Mouse (Mus musculus): ENCODE results near the gene Psmd9.

Psmd9 gene

GRCm38 (mm10) chr5:123169284-123169683, at the start of gene Psmd9:
Gene Psmd9 (plus strand): TSS chr5:123169413.
- no peak for DNase-seq (ENCODE audit: low read depth, low spot score)

DNA sequence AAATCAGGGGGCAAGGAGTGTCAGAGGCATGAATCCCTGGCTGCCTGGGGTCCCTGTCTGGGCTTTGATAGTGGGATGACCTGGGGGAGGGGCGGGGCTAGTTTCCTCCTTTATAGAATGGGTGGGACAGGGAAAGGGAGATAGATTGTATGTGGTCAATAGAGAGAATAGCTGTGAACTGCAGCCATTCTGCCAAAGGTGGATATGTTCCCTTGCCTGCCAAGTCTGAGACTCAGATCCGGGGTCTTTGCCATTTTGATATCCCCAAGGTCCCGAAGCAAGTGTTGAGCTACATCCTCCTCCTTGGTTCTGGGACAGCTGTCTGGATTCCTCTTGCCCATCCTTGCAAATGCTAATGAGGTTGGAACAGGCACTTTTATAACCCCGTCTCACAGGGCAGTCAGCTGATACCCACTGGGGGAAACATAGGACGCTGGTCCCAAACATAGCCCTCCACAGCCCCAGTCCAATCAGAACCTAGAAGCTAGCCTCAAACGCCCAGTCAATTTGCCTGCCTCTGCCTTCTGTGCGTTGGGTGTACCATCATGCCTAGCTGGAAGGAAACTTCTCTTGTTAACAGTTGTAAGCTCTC, 48.5 kb upstream of the Psmd9 start:
- no peak for DNase-seq (ENCODE audit: low read depth, low spot score)

DNA sequence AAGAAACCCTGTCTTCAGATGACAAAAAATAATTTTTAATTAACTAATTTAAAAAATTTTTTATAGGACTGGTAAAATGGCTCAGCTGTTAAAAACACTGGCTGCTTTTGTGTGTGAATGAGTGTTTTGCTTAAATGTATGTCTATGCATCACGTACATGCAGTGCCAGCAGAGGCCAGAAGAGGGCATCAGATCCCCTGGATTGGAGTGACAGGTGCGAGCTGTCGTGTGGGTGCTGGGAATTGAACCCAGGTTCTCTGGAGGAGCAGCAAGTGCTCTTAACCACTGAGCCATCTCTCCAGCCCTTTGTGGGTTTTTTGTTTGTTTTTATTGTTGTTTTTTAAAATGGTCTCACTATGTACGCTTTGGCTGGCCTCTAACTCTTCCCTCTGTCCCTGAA, 47.0 kb upstream of the Psmd9 start:
- no peak for DNase-seq (ENCODE audit: low read depth, low spot score)

DNA sequence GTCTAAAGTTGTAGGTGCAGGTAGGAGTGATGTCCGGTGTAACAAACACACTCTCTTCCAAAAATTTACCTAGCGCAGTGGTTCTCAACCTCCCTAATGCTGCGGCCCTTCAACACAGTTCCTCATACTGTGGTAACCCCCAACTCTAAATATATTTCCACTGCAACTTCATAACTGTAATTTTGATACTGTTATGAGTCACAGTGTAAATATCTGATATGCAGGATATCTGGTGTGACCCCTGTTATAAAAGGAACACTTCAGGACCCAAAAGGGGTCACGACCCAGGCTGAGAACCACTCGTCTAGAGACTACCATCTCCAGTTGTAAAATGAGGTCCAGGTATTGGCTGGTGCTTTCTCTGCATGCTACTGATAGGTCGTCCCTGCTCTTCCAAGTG, 44.1 kb upstream of the Psmd9 start:
- DNase-seq (ENCODE audit: low read depth, low spot score): no peak

DNA sequence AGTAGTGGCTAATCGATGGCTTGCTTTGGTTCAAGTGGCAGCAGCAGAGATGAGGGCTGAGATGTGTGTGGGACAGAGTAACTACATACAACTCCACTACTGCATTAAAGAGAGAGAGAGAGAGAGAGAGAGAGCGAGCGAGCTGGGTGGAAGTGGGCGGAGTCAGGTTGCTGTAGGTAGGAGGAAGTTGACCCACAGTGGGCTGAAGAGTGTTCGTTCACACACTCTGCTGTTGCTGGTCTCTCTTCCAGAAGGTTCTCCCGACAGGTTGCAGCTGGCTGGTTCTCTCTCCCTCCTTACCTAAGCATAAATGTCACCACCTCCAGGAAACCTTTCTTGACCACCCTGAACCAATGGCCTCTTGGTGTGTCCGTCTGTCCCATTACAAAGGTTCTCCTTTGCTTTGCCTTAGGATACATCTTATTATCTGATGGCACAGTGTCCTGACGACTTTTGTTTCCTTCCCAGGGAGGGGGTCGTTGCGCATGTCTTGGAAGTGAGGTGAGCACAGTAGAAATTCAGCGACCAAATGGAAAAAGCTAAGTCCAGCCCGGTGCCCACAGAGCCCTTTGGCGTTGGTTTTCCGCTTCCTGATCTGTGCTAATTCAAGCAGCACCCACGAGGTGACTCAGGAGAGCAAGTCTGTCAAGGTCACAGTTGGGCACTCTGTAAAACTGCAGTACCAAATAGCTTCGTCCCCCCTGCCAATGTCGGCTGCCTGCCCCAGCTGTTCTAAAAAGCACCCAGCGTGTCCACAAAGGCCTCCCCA, 43.4 kb upstream of the Psmd9 start:
- DNase-seq (ENCODE audit: low read depth, low spot score): no peak

DNA sequence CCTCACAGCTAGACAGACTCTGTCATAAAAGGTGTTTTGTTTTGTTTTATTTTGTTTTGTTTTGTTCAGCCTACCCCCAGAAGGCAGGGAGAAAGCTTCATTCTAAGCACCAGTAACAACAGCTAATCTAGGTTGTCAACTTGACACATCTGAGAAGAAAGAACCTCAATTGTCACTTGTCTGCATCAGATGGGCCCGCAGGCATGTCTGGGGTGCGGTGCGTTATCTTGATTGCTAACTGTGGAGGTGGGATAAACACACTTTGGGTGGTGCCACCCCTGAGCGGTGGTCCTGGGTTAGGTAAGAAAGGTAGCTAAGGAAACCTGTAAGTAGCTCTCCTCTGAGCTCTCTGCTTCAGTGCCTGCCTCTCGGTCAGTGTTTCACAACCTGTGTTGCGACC, 42.2 kb upstream of the Psmd9 start:
- no peak for DNase-seq (ENCODE audit: low read depth, low spot score)

DNA sequence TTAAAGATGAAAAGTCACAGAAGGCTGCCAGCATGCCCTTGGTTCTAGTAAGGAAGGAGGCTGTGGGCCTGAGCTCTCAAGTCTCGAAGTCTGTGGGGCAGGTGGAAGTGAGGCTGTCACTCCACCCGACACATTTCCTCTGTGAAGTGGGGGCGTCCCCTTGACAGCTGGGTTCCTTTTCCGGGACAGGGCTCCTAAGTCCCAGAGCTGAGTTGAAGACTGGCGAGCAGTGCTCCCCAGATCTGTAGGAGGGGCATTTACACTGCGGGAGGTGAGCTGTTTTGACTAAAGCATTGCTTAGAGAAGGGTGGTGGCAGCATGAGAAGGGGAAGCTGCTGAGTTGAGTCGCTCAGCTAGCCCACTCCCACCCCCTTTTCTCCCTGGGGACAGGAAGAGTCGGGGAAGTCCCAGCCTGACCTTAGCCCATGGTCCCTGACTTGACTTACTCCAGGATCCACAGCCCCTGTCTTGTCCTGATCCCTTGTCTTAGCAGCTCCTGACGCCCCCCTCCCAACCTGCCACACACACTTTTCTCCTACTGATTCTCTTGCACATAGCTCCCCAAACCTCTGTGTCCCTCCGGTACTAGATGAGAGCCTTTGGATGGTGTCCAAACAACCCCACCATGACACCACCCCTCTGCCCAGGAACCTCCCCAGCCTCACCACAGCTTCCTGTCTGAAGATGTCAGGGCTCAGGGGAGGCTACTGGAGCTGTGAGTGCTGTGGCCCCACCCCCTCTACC, 40.6 kb upstream of the Psmd9 start:
- no peak for DNase-seq (ENCODE audit: low read depth, low spot score)

- no peak for DNase-seq (ENCODE audit: low read depth, low spot score)
Observed at GRCm38 (mm10) chr5:123129170-123129757, 39.9 kb upstream of the Psmd9 start.

- DNase-seq (ENCODE audit: low read depth, low spot score): no peak
Observed at GRCm38 (mm10) chr5:123130030-123130813, 39.0 kb upstream of the Psmd9 start.

- DNase-seq (ENCODE audit: low read depth, low spot score): no peak
Observed at GRCm38 (mm10) chr5:123130814-123131148, 38.4 kb upstream of the Psmd9 start.

GRCm38 (mm10) chr5:123132308-123133071, 36.7 kb upstream of the Psmd9 start, which contains the start of gene Rhof:
Gene Rhof (minus strand): TSS chr5:123132692.
- DNase-seq (ENCODE audit: low read depth, low spot score): no peak

DNA sequence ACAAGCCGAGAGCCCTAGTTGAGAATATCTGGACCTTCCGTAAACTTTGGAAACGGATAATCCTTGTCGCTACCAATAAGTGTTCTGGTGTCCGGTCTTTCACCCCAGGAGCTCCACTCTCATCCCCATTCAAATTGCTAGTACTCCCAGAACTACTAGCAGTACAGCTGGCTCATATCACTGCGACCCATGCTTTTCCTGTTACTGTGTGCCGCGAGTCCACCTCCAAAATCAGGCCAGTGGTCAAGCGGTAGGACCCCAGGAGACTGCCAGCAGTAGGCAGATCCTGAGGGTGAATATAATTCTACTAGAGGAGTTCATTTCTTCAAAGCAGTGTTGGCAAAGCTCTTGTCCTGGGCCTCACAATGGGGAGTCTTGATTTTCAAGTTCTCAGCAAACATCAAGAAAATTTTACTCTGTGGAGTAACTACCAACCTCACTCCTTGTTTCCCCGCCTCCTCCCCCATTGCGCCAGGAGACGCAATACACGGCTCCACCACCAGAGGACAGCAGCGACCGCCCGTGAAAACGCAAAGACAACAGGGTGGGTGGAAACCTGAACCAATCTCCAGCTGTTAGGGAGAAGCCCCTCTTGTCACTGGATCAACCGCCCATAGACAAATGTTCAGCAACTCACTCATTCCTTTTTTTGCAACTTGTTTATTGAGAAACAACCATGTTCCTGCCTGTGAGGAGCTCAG, 36.0 kb upstream of the Psmd9 start:
- no peak for DNase-seq (ENCODE audit: low read depth, low spot score)

DNA sequence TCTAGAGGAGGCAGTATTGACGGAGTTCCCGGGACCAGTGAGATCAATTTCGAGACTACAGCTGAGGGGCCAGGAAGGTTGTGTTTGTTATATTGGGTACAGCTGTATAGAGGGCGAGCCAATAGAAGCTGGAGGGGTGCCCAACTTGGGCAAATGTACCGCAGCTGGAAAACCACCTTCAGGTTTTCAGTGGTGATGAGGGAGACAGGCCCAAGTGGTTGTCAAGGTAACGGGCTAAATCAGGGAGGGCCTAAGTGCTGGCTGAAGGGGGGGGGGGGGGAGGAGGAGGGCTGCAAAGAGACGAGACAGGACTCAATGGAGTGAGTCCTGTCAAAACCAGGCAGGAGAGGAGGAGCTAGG, 35.4 kb upstream of the Psmd9 start:
- no peak for DNase-seq (ENCODE audit: low read depth, low spot score)

DNA sequence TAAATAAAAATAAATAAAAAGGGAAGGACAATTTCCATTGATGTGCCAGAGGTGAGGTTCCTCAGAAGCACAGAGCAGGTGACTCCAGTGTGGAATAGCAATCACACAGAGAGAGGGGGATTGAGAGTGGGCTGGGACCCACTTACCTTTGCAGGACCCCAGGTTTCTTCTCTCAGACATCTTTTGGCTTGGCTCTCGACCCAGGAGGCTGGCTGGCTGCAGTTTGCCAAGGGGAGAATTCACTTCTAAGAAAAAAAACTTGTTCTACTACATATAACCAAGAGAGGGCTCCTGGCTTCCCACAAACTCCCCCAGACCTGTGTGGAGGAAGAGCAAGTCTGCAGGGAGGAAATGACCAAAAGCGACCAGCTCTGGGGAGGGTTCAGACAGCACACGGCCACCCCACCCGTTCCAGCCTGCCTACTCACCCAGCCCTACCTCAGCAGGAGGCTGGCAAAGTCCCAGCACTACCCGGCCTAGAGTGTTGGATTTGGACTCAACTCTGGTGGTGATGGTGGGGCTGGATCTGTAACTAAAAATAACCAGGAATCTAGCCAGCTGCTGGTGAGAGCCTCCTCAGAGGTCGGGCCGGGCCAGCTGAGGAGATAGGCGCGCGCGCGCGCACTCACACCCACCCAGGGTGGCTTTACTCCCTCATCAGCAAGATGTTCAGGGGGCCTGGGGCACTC, 34.9 kb upstream of the Psmd9 start:
- DNase-seq (ENCODE audit: low read depth, low spot score): no peak

DNA sequence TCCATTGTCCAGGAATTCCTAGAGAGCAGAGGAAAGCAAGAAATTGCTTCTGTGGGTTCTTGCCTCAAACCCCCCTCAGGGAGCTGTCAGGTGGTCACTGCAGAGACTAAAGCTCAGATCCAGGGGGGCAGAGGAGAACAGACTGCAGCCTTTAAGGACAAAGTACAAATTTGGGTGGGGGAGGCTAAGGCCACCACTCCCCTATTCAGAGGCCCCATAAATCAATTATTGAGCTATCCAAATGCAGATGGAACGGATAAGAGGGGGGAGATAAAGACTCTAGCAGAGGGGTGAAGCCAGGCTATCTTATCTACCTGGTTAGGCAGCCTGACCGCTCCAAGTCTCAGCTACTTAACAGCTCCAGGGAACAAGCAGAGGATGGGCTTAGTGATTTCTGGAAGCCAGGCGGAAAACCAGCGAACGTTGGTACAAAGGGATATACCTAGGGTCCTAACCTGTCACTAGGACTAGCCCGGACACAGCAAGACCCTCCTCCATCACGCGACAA, 34.3 kb upstream of the Psmd9 start:
- DNase-seq (ENCODE audit: low read depth, low spot score): no peak

DNA sequence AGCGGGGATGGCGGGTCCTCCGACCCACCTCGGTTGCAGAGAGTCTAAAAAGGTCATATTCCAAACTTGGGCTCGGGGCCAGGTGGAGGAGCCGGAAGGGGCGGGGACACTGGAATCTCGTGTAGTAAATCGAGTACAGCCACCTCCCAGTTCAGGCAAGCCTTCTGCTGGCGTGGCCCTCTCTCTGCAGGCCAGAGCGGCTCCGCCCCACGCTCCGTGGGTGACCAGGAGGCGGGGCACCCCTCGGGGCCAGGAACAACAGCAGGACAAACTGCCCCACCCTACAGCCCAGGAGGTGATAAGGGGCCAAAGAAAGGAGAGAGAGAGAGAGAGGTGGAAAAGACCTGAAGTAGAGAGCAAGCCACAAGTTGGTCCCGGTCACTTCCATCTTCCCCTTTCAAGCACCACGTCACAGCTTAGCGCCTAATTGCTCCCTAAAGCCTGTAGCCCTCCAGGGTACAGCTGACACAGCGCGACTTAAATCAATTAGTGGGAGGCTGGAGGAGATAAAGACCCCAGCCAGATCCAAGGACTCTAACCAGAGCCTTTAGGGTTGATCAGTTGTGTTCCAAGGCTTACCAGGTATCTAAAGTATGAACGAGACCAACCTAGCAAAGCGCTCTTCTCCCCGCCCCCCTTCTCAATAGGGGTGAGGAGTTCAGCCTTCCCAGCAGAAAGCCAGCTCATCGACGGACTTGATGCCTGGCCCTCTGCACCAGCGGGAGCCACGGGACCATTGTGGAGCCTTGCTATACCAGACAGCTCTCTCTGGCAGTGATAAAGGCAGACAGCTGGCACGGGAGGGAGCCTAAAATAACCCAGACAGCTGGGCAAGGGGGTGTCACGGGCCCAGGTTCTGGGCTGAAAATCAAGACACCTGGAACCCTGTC, 33.5 kb upstream of the Psmd9 start:
- DNase-seq (ENCODE audit: low read depth, low spot score): no peak

GRCm38 (mm10) chr5:123136361-123137043, 32.7 kb upstream of the Psmd9 start:
- DNase-seq (ENCODE audit: low read depth, low spot score): no peak
